Mouse (Mus musculus): ENCODE measurements around the gene Cpne5.
A peak's percentile ranks its signal among the peaks of the same experiment; 100 is the strongest.
"Not testable (repeated sequence)": the region's sequence is repeated elsewhere in the genome, so short reads cannot be mapped to it uniquely, and the experiment has no call there.

Cpne5 gene

GRCm38 (mm10) chr17:29237772-29238420, at the start of gene Cpne5:
TSS of gene Cpne5 (minus strand) at chr17:29238167.
- DNase-seq (ENCODE audit: low spot score): no peak

- DNase-seq (ENCODE audit: low spot score): no peak
Observed at GRCm38 (mm10) chr17:29282216-29282952, 44.4 kb upstream of the Cpne5 start.

GRCm38 (mm10) chr17:29281541-29281940, 43.6 kb upstream of the Cpne5 start:
- no peak for DNase-seq (ENCODE audit: low spot score)

- no peak for DNase-seq (ENCODE audit: low spot score)
Observed at GRCm38 (mm10) chr17:29280422-29280821, 42.5 kb upstream of the Cpne5 start.

- DNase-seq (ENCODE audit: low spot score): no peak
Observed at GRCm38 (mm10) chr17:29273889-29274288, 35.9 kb upstream of the Cpne5 start.

GRCm38 (mm10) chr17:29273156-29273555, 35.2 kb upstream of the Cpne5 start:
- DNase-seq (ENCODE audit: low spot score): no peak

- no peak for DNase-seq (ENCODE audit: low spot score)
Observed at GRCm38 (mm10) chr17:29270148-29270698, 32.3 kb upstream of the Cpne5 start.

- no peak for DNase-seq (ENCODE audit: low spot score)
Observed at GRCm38 (mm10) chr17:29269349-29269706, 31.4 kb upstream of the Cpne5 start.

- peak; percentile 96 for DNase-seq (ENCODE audit: low spot score)
Observed at GRCm38 (mm10) chr17:29268682-29269348, 30.8 kb upstream of the Cpne5 start, which contains the start of gene BC004004. TSS of gene BC004004 (plus strand) at chr17:29268788.

GRCm38 (mm10) chr17:29267931-29268681, 30.1 kb upstream of the Cpne5 start:
- DNase-seq (ENCODE audit: low spot score): no peak

GRCm38 (mm10) chr17:29267040-29267439, 29.1 kb upstream of the Cpne5 start:
- DNase-seq (ENCODE audit: low spot score): not testable (repeated sequence)

GRCm38 (mm10) chr17:29264760-29265159, 26.8 kb upstream of the Cpne5 start:
- DNase-seq (ENCODE audit: low spot score): no peak

GRCm38 (mm10) chr17:29263840-29264633, 26.1 kb upstream of the Cpne5 start, which contains the start of gene Ppil1:
TSS of gene Ppil1 (minus strand) at chr17:29264186.
- peak; percentile 91 for DNase-seq (ENCODE audit: low spot score)

GRCm38 (mm10) chr17:29263417-29263816, 25.4 kb upstream of the Cpne5 start:
- DNase-seq (ENCODE audit: low spot score): no peak

- DNase-seq (ENCODE audit: low spot score): no peak
Observed at GRCm38 (mm10) chr17:29262259-29262649, 24.3 kb upstream of the Cpne5 start.

GRCm38 (mm10) chr17:29261603-29262258, 23.8 kb upstream of the Cpne5 start:
- no peak for DNase-seq (ENCODE audit: low spot score)

GRCm38 (mm10) chr17:29260501-29260900, 22.5 kb upstream of the Cpne5 start:
- DNase-seq (ENCODE audit: low spot score): no peak

GRCm38 (mm10) chr17:29259489-29259888, 21.5 kb upstream of the Cpne5 start:
- peak; percentile 89 for DNase-seq (ENCODE audit: low spot score)

- no peak for DNase-seq (ENCODE audit: low spot score)
Observed at GRCm38 (mm10) chr17:29258921-29259320, 21.0 kb upstream of the Cpne5 start.

GRCm38 (mm10) chr17:29258025-29258558, 20.1 kb upstream of the Cpne5 start:
- no peak for DNase-seq (ENCODE audit: low spot score)

Measured in testis, postnatal 10 days (tissue).